Mouse (Mus musculus): Measurements from ENCODE around the gene Lilrb4a. TPM values are rescaled to one million over a fixed set of nuclear protein-coding genes. Genes with fewer than 3 reads are reported as not detected.
"Not testable (repeated sequence)": the region's sequence is repeated elsewhere in the genome, so short reads cannot be mapped to it uniquely, and the experiment has no call there.

Gene Lilrb4a
- 1.3 and 2.4 TPM in 2 replicates for polyA plus RNA-seq (2016; fragmentation: Nextera tagmentation; extraction: Ambion mirVana)

GRCm38 (mm10) chr10:51490691-51491090 is at the start of gene Lilrb4a:
Gene Lilrb4a, plus strand, starts transcription at chr10:51490956.
- not testable (repeated sequence) for H3K9me3 ChIP-seq; H3K27me3 ChIP-seq; H3K27ac ChIP-seq; H3K4me1 ChIP-seq; H3K36me3 ChIP-seq; ATAC-seq (ENCODE audit: insufficient number of reproducible peaks, insufficient read depth, low FRiP score, low TSS enrichment); H3K4me3 ChIP-seq; H3K9ac ChIP-seq; H3K4me2 ChIP-seq (replicated peaks)
- WGBS: no CpG with 5 or more reads among the region's 2 CpGs

- Histone ChIP-seq H3K27ac (no peak overlapping the region), H3K4me1 (no peaks in the 10 kb centered on the region), H3K9ac (no peak overlapping the region), H3K4me3 (no peak overlapping the region), H3K4me2 (replicated peaks) (no peak overlapping the region), H3K36me3 (no peaks in the 10 kb centered on the region), H3K27me3 (no peaks in the 10 kb centered on the region), H3K9me3 (no peaks in the 10 kb centered on the region)
- WGBS: 84% methylated on average over 4 of the region's 4 CpGs
- no peak for ATAC-seq (ENCODE audit: insufficient number of reproducible peaks, insufficient read depth, low FRiP score, low TSS enrichment)
These were observed 39.1 kb upstream of the Lilrb4a start for GRCm38 (mm10) chr10:51451610-51452009.

- H3K36me3 ChIP-seq: no peaks in the 10 kb centered on the region
- H3K4me3 ChIP-seq: no peak overlapping the region
- 80% methylated on average over 1 of the region's 1 CpGs for WGBS
- H3K9me3 ChIP-seq: no peaks in the 10 kb centered on the region
- no peak overlapping the region for H3K27ac ChIP-seq
- H3K4me1 ChIP-seq: no peaks in the 10 kb centered on the region
- H3K27me3 ChIP-seq: no peaks in the 10 kb centered on the region
- H3K9ac ChIP-seq: no peak overlapping the region
- H3K4me2 ChIP-seq (replicated peaks): no peak overlapping the region
- ATAC-seq (ENCODE audit: insufficient number of reproducible peaks, insufficient read depth, low FRiP score, low TSS enrichment): no peak
These were observed 37.0 kb upstream of the Lilrb4a start for GRCm38 (mm10) chr10:51453616-51454298.

- Histone ChIP-seq H3K27me3 (no peaks in the 10 kb centered on the region), H3K4me3 (no peak overlapping the region), H3K4me1 (no peaks in the 10 kb centered on the region), H3K4me2 (replicated peaks) (no peak overlapping the region), H3K36me3 (no peaks in the 10 kb centered on the region), H3K9me3 (no peaks in the 10 kb centered on the region), H3K27ac (no peak overlapping the region), H3K9ac (no peak overlapping the region)
- 67% methylated on average over 1 of the region's 1 CpGs for WGBS
- no peak for ATAC-seq (ENCODE audit: insufficient number of reproducible peaks, insufficient read depth, low FRiP score, low TSS enrichment)
These were observed 36.4 kb upstream of the Lilrb4a start for GRCm38 (mm10) chr10:51454365-51454764.

- H3K27ac ChIP-seq: no peak overlapping the region
- H3K36me3 ChIP-seq: no peaks in the 10 kb centered on the region
- H3K9me3 ChIP-seq: no peaks in the 10 kb centered on the region
- H3K9ac ChIP-seq: no peak overlapping the region
- WGBS: 75% methylated on average over 1 of the region's 1 CpGs
- no peak overlapping the region for H3K4me3 ChIP-seq
- H3K4me2 ChIP-seq (replicated peaks): no peak overlapping the region
- H3K4me1 ChIP-seq: no peaks in the 10 kb centered on the region
- no peak for ATAC-seq (ENCODE audit: insufficient number of reproducible peaks, insufficient read depth, low FRiP score, low TSS enrichment)
- H3K27me3 ChIP-seq: no peaks in the 10 kb centered on the region
These were observed 35.0 kb upstream of the Lilrb4a start for GRCm38 (mm10) chr10:51455762-51456161.

- Histone ChIP-seq H3K9ac (no peak overlapping the region), H3K9me3 (no peaks in the 10 kb centered on the region), H3K27ac (no peak overlapping the region), H3K4me3 (no peak overlapping the region), H3K27me3 (no peaks in the 10 kb centered on the region), H3K4me1 (no peaks in the 10 kb centered on the region), H3K4me2 (replicated peaks) (no peak overlapping the region), H3K36me3 (no peaks in the 10 kb centered on the region)
- 86% methylated on average over 4 of the region's 4 CpGs for WGBS
- ATAC-seq (ENCODE audit: insufficient number of reproducible peaks, insufficient read depth, low FRiP score, low TSS enrichment): no peak
These were observed 34.4 kb upstream of the Lilrb4a start for GRCm38 (mm10) chr10:51456369-51456768.

GRCm38 (mm10) chr10:51463800-51464199 is 27.0 kb upstream of the Lilrb4a start:
- not testable (repeated sequence) for ATAC-seq (ENCODE audit: insufficient number of reproducible peaks, insufficient read depth, low FRiP score, low TSS enrichment); H3K36me3 ChIP-seq; H3K4me1 ChIP-seq; H3K4me3 ChIP-seq; H3K4me2 ChIP-seq (replicated peaks); H3K27me3 ChIP-seq; H3K9ac ChIP-seq; H3K9me3 ChIP-seq; H3K27ac ChIP-seq
- WGBS: 40% methylated on average over 4 of the region's 4 CpGs

- not testable (repeated sequence) for H3K27me3 ChIP-seq; H3K9ac ChIP-seq; H3K4me3 ChIP-seq; H3K9me3 ChIP-seq; H3K4me1 ChIP-seq; ATAC-seq (ENCODE audit: insufficient number of reproducible peaks, insufficient read depth, low FRiP score, low TSS enrichment); H3K27ac ChIP-seq; H3K36me3 ChIP-seq; H3K4me2 ChIP-seq (replicated peaks)
- 90% methylated on average over 1 of the region's 3 CpGs for WGBS
These were observed 10.4 kb upstream of the Lilrb4a start, which contains the start of the genes Gm49339 and Lilr4b for GRCm38 (mm10) chr10:51480397-51480796. Gene Gm49339, plus strand, starts transcription at chr10:51480612. Gene Lilr4b, plus strand, starts transcription at chr10:51480632.

- no peak overlapping the region for H3K4me2 ChIP-seq (replicated peaks)
- H3K4me3 ChIP-seq: no peak overlapping the region
- no peaks in the 10 kb centered on the region for H3K9me3 ChIP-seq
- ATAC-seq (ENCODE audit: insufficient number of reproducible peaks, insufficient read depth, low FRiP score, low TSS enrichment): no peak
- H3K9ac ChIP-seq: no peak overlapping the region
- H3K36me3 ChIP-seq: no peaks in the 10 kb centered on the region
- H3K4me1 ChIP-seq: no peaks in the 10 kb centered on the region
- no peaks in the 10 kb centered on the region for H3K27me3 ChIP-seq
- H3K27ac ChIP-seq: no peak overlapping the region
These were observed 29.3 kb downstream of the Lilrb4a start for GRCm38 (mm10) chr10:51520021-51520420.

GRCm38 (mm10) chr10:51521453-51521852 is 30.7 kb downstream of the Lilrb4a start:
- no peak overlapping the region for H3K27ac ChIP-seq
- no peaks in the 10 kb centered on the region for H3K4me1 ChIP-seq
- no peaks in the 10 kb centered on the region for H3K36me3 ChIP-seq
- no peak overlapping the region for H3K4me3 ChIP-seq
- ATAC-seq (ENCODE audit: insufficient number of reproducible peaks, insufficient read depth, low FRiP score, low TSS enrichment): no peak
- H3K9ac ChIP-seq: no peak overlapping the region
- no peaks in the 10 kb centered on the region for H3K27me3 ChIP-seq
- no peak overlapping the region for H3K4me2 ChIP-seq (replicated peaks)
- H3K9me3 ChIP-seq: no peaks in the 10 kb centered on the region

GRCm38 (mm10) chr10:51526090-51526489 is 35.3 kb downstream of the Lilrb4a start:
- Histone ChIP-seq H3K4me2 (replicated peaks) (no peak overlapping the region), H3K4me3 (no peak overlapping the region), H3K4me1 (no peaks in the 10 kb centered on the region), H3K27me3 (no peaks in the 10 kb centered on the region), H3K9ac (no peak overlapping the region), H3K27ac (no peak overlapping the region), H3K9me3 (no peaks in the 10 kb centered on the region), H3K36me3 (no peaks in the 10 kb centered on the region)
- WGBS: 75% methylated on average over 7 of the region's 7 CpGs
- ATAC-seq (ENCODE audit: insufficient number of reproducible peaks, insufficient read depth, low FRiP score, low TSS enrichment): no peak

GRCm38 (mm10) chr10:51526633-51527032 is 35.9 kb downstream of the Lilrb4a start:
- Histone ChIP-seq H3K9me3 (no peaks in the 10 kb centered on the region), H3K27ac (no peak overlapping the region)

More at GRCm38 (mm10) chr10:51526633-51527032, 35.9 kb downstream of the Lilrb4a start:
- Histone ChIP-seq H3K27me3 (no peaks in the 10 kb centered on the region), H3K36me3 (no peaks in the 10 kb centered on the region), H3K4me3 (no peak overlapping the region), H3K4me2 (replicated peaks) (no peak overlapping the region), H3K9ac (no peak overlapping the region), H3K4me1 (no peaks in the 10 kb centered on the region)
- ATAC-seq (ENCODE audit: insufficient number of reproducible peaks, insufficient read depth, low FRiP score, low TSS enrichment): no peak
- WGBS: 76% methylated on average over 4 of the region's 4 CpGs

Measured in embryonic facial prominence, embryonic 12.5 days (tissue).